Mouse (Mus musculus) bone marrow, adult 2 months (tissue): ENCODE measurements around the gene Matk.

Experiments used
- CTCF ChIP-seq: fragments of 200-500 bp; IDR thresholded peaks from 2 replicates; pipeline ENCODE4 v1.5.1; 2011; ENCODE audit warnings: low read length, control low read depth; ENCODE audit not compliant: control insufficient read depth, insufficient read depth
- POLR2A ChIP-seq: fragments of 200-500 bp; IDR thresholded peaks from 2 replicates; pipeline ENCODE4 v1.6.1; 2011; ENCODE audit warnings: low read depth, mild to moderate bottlenecking, control low read depth, low read length, borderline replicate concordance; ENCODE audit not compliant: control insufficient read depth

DNA sequence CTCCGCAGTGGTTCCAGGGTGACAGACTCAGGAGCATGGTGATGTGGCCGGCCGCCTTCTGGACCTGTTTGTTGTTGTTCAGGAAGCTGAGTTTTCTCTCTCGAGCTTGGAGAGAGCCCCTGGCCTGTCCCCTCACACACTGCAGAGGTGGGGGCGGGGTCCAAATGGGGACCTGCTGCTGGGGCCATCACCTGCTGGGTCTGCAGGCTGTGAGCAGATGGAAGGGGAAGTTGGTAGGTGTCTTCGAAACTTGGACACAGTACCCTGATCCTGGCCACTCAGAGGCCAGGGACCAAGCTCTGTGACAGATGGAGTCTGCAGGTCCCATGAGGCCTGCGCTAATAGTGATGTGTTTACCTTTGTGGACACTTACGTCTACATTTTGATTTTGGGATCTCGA, 48.6 kb downstream of the Matk start:
- no peak for TF ChIP-seq CTCF
- no peak for TF ChIP-seq POLR2A
